Mouse (Mus musculus): Measurements from ENCODE around the gene Dxo. TPM values are rescaled to one million over a fixed set of nuclear protein-coding genes. Genes with fewer than 3 reads are reported as not detected.

Dxo gene
- polyA plus RNA-seq, 2 experiments, result 52.6 to 87.6 TPM

- Histone ChIP-seq H3K4me2 (replicated peaks; ENCODE audit: low read depth, low read length, severe bottlenecking) (peak overlapping the region; percentile 95), H3K4me3 (replicated peaks; ENCODE audit: low read length) (peak overlapping the region; percentile 83), H3K9ac (ENCODE audit: low read depth, low read length, severe bottlenecking) (peak overlapping the region; percentile 69), H3K36me3 (ENCODE audit: control insufficient read depth, insufficient read depth, low read length) (peaks cover 46% of the 10 kb centered on the region), H3K27ac (replicated peaks; ENCODE audit: low read depth, low read length) (peak overlapping the region; percentile 74), H3K27me3 (ENCODE audit: control insufficient read depth, insufficient read depth, low read length) (no peaks in the 10 kb centered on the region), H3K9me3 (ENCODE audit: control insufficient read depth, low read length) (no peaks in the 10 kb centered on the region), H3K4me1 (ENCODE audit: control insufficient read depth, insufficient read depth, low read length) (peaks cover 14% of the 10 kb centered on the region)
- WGBS, result 36% methylated on average over 42 of the region's 43 CpGs
- ATAC-seq (ENCODE audit: low FRiP score, low read depth) (no peak), DNase-seq (ENCODE audit: low spot score) (no peak)
- TF ChIP-seq POLR2A (IDR thresholded peaks at IDR 0.05; ENCODE audit: borderline replicate concordance, extremely low read depth, insufficient read depth, insufficient read length), result no peak
Measured at GRCm38 (mm10) chr17:34837464-34838324, 875 bp downstream of the Dxo start.

GRCm38 (mm10) chr17:34838785-34839184 is 2.0 kb downstream of the Dxo start:
- H3K27ac ChIP-seq (replicated peaks; ENCODE audit: low read depth, low read length), result no peak overlapping the region
- WGBS, result 95% methylated on average over 7 of the region's 7 CpGs
- ATAC-seq (ENCODE audit: low FRiP score, low read depth) (no peak), DNase-seq (ENCODE audit: low spot score) (no peak)
- no peak overlapping the region for H3K4me3 ChIP-seq (replicated peaks; ENCODE audit: low read length)
- H3K4me2 ChIP-seq (replicated peaks; ENCODE audit: low read depth, low read length, severe bottlenecking), result no peak overlapping the region
- TF ChIP-seq POLR2A (IDR thresholded peaks at IDR 0.05; ENCODE audit: borderline replicate concordance, extremely low read depth, insufficient read depth, insufficient read length), result no peak
- peaks cover 14% of the 10 kb centered on the region for H3K4me1 ChIP-seq (ENCODE audit: control insufficient read depth, insufficient read depth, low read length)
- no peaks in the 10 kb centered on the region for H3K27me3 ChIP-seq (ENCODE audit: control insufficient read depth, insufficient read depth, low read length)
- no peak overlapping the region for H3K9ac ChIP-seq (ENCODE audit: low read depth, low read length, severe bottlenecking)
- H3K36me3 ChIP-seq (ENCODE audit: control insufficient read depth, insufficient read depth, low read length), result peaks cover 56% of the 10 kb centered on the region
- no peaks in the 10 kb centered on the region for H3K9me3 ChIP-seq (ENCODE audit: control insufficient read depth, low read length)

GRCm38 (mm10) chr17:34840736-34841307 is 4.0 kb downstream of the Dxo start:
- WGBS, result 80% methylated on average over 6 of the region's 6 CpGs
- peaks cover 13% of the 10 kb centered on the region for H3K4me1 ChIP-seq (ENCODE audit: control insufficient read depth, insufficient read depth, low read length)
- DNase-seq (ENCODE audit: low spot score) (no peak), ATAC-seq (ENCODE audit: low FRiP score, low read depth) (no peak)
- TF ChIP-seq POLR2A (IDR thresholded peaks at IDR 0.05; ENCODE audit: borderline replicate concordance, extremely low read depth, insufficient read depth, insufficient read length), result no peak
- H3K4me3 ChIP-seq (replicated peaks; ENCODE audit: low read length), result no peak overlapping the region
- H3K27ac ChIP-seq (replicated peaks; ENCODE audit: low read depth, low read length), result no peak overlapping the region
- H3K9me3 ChIP-seq (ENCODE audit: control insufficient read depth, low read length), result no peaks in the 10 kb centered on the region
- H3K9ac ChIP-seq (ENCODE audit: low read depth, low read length, severe bottlenecking), result no peak overlapping the region
- no peaks in the 10 kb centered on the region for H3K27me3 ChIP-seq (ENCODE audit: control insufficient read depth, insufficient read depth, low read length)
- no peak overlapping the region for H3K4me2 ChIP-seq (replicated peaks; ENCODE audit: low read depth, low read length, severe bottlenecking)
- peaks cover 73% of the 10 kb centered on the region for H3K36me3 ChIP-seq (ENCODE audit: control insufficient read depth, insufficient read depth, low read length)

- TF ChIP-seq POLR2A (IDR thresholded peaks at IDR 0.05; ENCODE audit: borderline replicate concordance, extremely low read depth, insufficient read depth, insufficient read length), result no peak
- Histone ChIP-seq H3K27me3 (ENCODE audit: control insufficient read depth, insufficient read depth, low read length) (no peaks in the 10 kb centered on the region), H3K9ac (ENCODE audit: low read depth, low read length, severe bottlenecking) (no peak overlapping the region), H3K4me2 (replicated peaks; ENCODE audit: low read depth, low read length, severe bottlenecking) (no peak overlapping the region), H3K9me3 (ENCODE audit: control insufficient read depth, low read length) (no peaks in the 10 kb centered on the region), H3K4me1 (ENCODE audit: control insufficient read depth, insufficient read depth, low read length) (peaks cover 5% of the 10 kb centered on the region; the same call in 1 of the 2 replicates), H3K36me3 (ENCODE audit: control insufficient read depth, insufficient read depth, low read length) (peaks cover 80% of the 10 kb centered on the region), H3K4me3 (replicated peaks; ENCODE audit: low read length) (no peak overlapping the region), H3K27ac (replicated peaks; ENCODE audit: low read depth, low read length) (no peak overlapping the region)
- ATAC-seq (ENCODE audit: low FRiP score, low read depth), result no peak
- WGBS, result 91% methylated on average over 10 of the region's 13 CpGs
- DNase-seq (ENCODE audit: low spot score), result no peak
Measured at GRCm38 (mm10) chr17:34844884-34845283, 8.1 kb downstream of the Dxo start.

GRCm38 (mm10) chr17:34847192-34847591 is 10.4 kb downstream of the Dxo start:
- H3K9ac ChIP-seq (ENCODE audit: low read depth, low read length, severe bottlenecking), result peak overlapping the region; percentile 7; the same call in 1 of the 2 replicates
- no peaks in the 10 kb centered on the region for H3K9me3 ChIP-seq (ENCODE audit: control insufficient read depth, low read length)
- H3K27me3 ChIP-seq (ENCODE audit: control insufficient read depth, insufficient read depth, low read length), result no peaks in the 10 kb centered on the region
- peaks cover 12% of the 10 kb centered on the region for H3K4me1 ChIP-seq (ENCODE audit: control insufficient read depth, insufficient read depth, low read length)
- peaks cover 59% of the 10 kb centered on the region for H3K36me3 ChIP-seq (ENCODE audit: control insufficient read depth, insufficient read depth, low read length)
- H3K27ac ChIP-seq (replicated peaks; ENCODE audit: low read depth, low read length), result no peak overlapping the region
- ATAC-seq (ENCODE audit: low FRiP score, low read depth) (no peak), DNase-seq (ENCODE audit: low spot score) (no peak)
- no peak for TF ChIP-seq POLR2A (IDR thresholded peaks at IDR 0.05; ENCODE audit: borderline replicate concordance, extremely low read depth, insufficient read depth, insufficient read length)
- H3K4me2 ChIP-seq (replicated peaks; ENCODE audit: low read depth, low read length, severe bottlenecking), result no peak overlapping the region
- WGBS, result 91% methylated on average over 6 of the region's 6 CpGs
- no peak overlapping the region for H3K4me3 ChIP-seq (replicated peaks; ENCODE audit: low read length)

Measured in limb, embryonic 14.5 days (tissue).